Mouse (Mus musculus) spleen, adult 2 months (tissue): ENCODE measurements at regions not wholly inside any gene's neighbourhood (a gene's known extent, or its start where the extent isn't known, plus 50 kb on each side); places are given as distances from the start of the nearest gene placed in this dataset.

Source experiments
- DNase-seq, 2 experiments: peaks; one replicate each; pipeline versions ENCODE4 v3.0.0 to v3.0.0-alpha.2; 2012 to 2021; ENCODE audit warnings: low spot score in 2 of 2, low read depth in 1 of 2
- H3K27ac ChIP-seq: fragments of 200-500 bp; 2 replicates; pipeline ENCODE4 v1.5.1; 2012; ENCODE audit warnings: low read length, inconsistent platforms; ENCODE audit not compliant: insufficient read depth
- H3K27me3 ChIP-seq: fragments of 200-500 bp; 2 replicates; pipeline ENCODE4 v1.6.1; 2012; ENCODE audit warnings: mild to moderate bottlenecking, moderate library complexity, low read length, inconsistent platforms; ENCODE audit not compliant: control insufficient read depth, insufficient read depth
- H3K36me3 ChIP-seq: fragments of 200-500 bp; 2 replicates; pipeline ENCODE4 v1.6.1; 2012; ENCODE audit warnings: mild to moderate bottlenecking, low read length, inconsistent platforms; ENCODE audit not compliant: control insufficient read depth, insufficient read depth
- H3K4me1 ChIP-seq: fragments of 200-500 bp; 2 replicates; pipeline ENCODE4 v1.6.1; 2011; ENCODE audit warnings: inconsistent platforms; ENCODE audit not compliant: control insufficient read depth, insufficient read depth, insufficient read length
- H3K4me3 ChIP-seq: fragments of 200-500 bp; 2 replicates; pipeline ENCODE4 v1.5.1; 2011; ENCODE audit warnings: mild to moderate bottlenecking, inconsistent platforms; ENCODE audit not compliant: insufficient read depth, insufficient read length; ENCODE audit errors: extremely low read depth
- CTCF ChIP-seq: fragments of 200-500 bp; IDR thresholded peaks from 2 replicates; pipeline ENCODE4 v1.5.1; 2011; ENCODE audit warnings: mild to moderate bottlenecking, inconsistent platforms; ENCODE audit not compliant: insufficient read depth, insufficient read length, insufficient replicate concordance; ENCODE audit errors: extremely low read depth
- POLR2A ChIP-seq: fragments of 200-500 bp; IDR thresholded peaks from 2 replicates; pipeline ENCODE4 v1.6.1; 2011; ENCODE audit warnings: low read depth, low read length, inconsistent platforms
- WGBS: fragments of 180-500 bp; shearing (Covaris S2); methylation state at CpG from one replicate; pipeline ENCODE4 v1.1.7; 2018; 5-methylcytosine and 5-hydroxymethylcytosine counted together

GRCm38 (mm10) chr4:131508154-131508553 lies 329.9 kb downstream of the Ptpru start:
- Histone ChIP-seq H3K4me3 (no peak overlapping the region), H3K36me3 (no peaks in the 10 kb centered on the region), H3K4me1 (no peaks in the 10 kb centered on the region), H3K27me3 (no peaks in the 10 kb centered on the region), H3K27ac (no peak overlapping the region)
- DNase-seq: no peak
- TF ChIP-seq CTCF: no peak
- TF ChIP-seq POLR2A: no peak
- 69% methylated on average over 7 of the region's 7 CpGs for WGBS

- TF ChIP-seq POLR2A (no peak), CTCF (no peak)
- no peak for DNase-seq
- no peak overlapping the region for H3K27ac ChIP-seq
- no peaks in the 10 kb centered on the region for H3K27me3 ChIP-seq
- no peaks in the 10 kb centered on the region for H3K36me3 ChIP-seq
- WGBS: 75% methylated on average over 3 of the region's 3 CpGs
- no peak overlapping the region for H3K4me3 ChIP-seq
- no peaks in the 10 kb centered on the region for H3K4me1 ChIP-seq
These were observed 326.5 kb downstream of the Ptpru start for GRCm38 (mm10) chr4:131511586-131511985.

- WGBS: 73% methylated on average over 7 of the region's 7 CpGs
- no peak for DNase-seq
- no peaks in the 10 kb centered on the region for H3K36me3 ChIP-seq
- H3K4me1 ChIP-seq: no peaks in the 10 kb centered on the region
- TF ChIP-seq POLR2A: no peak
- no peak for TF ChIP-seq CTCF
- H3K27me3 ChIP-seq: no peaks in the 10 kb centered on the region
- H3K27ac ChIP-seq: no peak overlapping the region
- no peak overlapping the region for H3K4me3 ChIP-seq
These were observed 325.3 kb downstream of the Ptpru start for GRCm38 (mm10) chr4:131512768-131513167.

GRCm38 (mm10) chr4:131520636-131521306 lies 317.3 kb downstream of the Ptpru start:
- 79% methylated on average over 10 of the region's 10 CpGs for WGBS

GRCm38 (mm10) chr4:131521307-131521651 lies 316.8 kb downstream of the Ptpru start:
- no peak for DNase-seq
- Histone ChIP-seq H3K4me3 (no peak overlapping the region), H3K4me1 (no peaks in the 10 kb centered on the region), H3K27me3 (no peaks in the 10 kb centered on the region), H3K27ac (no peak overlapping the region), H3K36me3 (no peaks in the 10 kb centered on the region)
- WGBS: 57% methylated on average over 8 of the region's 8 CpGs
- TF ChIP-seq POLR2A: no peak
- no peak for TF ChIP-seq CTCF

More at GRCm38 (mm10) chr4:131520636-131521306, 317.3 kb downstream of the Ptpru start:
- Histone ChIP-seq H3K27ac (no peak overlapping the region), H3K4me1 (no peaks in the 10 kb centered on the region), H3K4me3 (no peak overlapping the region), H3K27me3 (no peaks in the 10 kb centered on the region), H3K36me3 (no peaks in the 10 kb centered on the region)
- TF ChIP-seq POLR2A (no peak), CTCF (no peak)
- DNase-seq: no peak

- H3K27ac ChIP-seq: no peak overlapping the region
- WGBS: 74% methylated on average over 3 of the region's 3 CpGs
- H3K4me1 ChIP-seq: no peaks in the 10 kb centered on the region
- H3K4me3 ChIP-seq: no peak overlapping the region
- DNase-seq: no peak
- no peaks in the 10 kb centered on the region for H3K27me3 ChIP-seq
- TF ChIP-seq POLR2A (no peak), CTCF (no peak)
- H3K36me3 ChIP-seq: no peaks in the 10 kb centered on the region
These were observed 312.9 kb downstream of the Ptpru start for GRCm38 (mm10) chr4:131525236-131525635.

- Histone ChIP-seq H3K27ac (no peak overlapping the region), H3K27me3 (no peaks in the 10 kb centered on the region), H3K36me3 (no peaks in the 10 kb centered on the region), H3K4me3 (no peak overlapping the region), H3K4me1 (no peaks in the 10 kb centered on the region)
- no peak for TF ChIP-seq CTCF
- TF ChIP-seq POLR2A: no peak
- no peak for DNase-seq
- WGBS: 65% methylated on average over 5 of the region's 5 CpGs
These were observed 307.6 kb downstream of the Ptpru start for GRCm38 (mm10) chr4:131530491-131530890.
